Mouse (Mus musculus) cerebellum, adult 9-11 months (tissue): ENCODE data around the gene Tspo2.
"Not testable (repeated sequence)": the region's sequence is repeated elsewhere in the genome, so short reads cannot be mapped to it uniquely, and the experiment has no call there.

Experiments used
- DNase-seq: peaks from one replicate; pipeline ENCODE4 v3.0.0; 2022

The Tspo2 gene

DNA sequence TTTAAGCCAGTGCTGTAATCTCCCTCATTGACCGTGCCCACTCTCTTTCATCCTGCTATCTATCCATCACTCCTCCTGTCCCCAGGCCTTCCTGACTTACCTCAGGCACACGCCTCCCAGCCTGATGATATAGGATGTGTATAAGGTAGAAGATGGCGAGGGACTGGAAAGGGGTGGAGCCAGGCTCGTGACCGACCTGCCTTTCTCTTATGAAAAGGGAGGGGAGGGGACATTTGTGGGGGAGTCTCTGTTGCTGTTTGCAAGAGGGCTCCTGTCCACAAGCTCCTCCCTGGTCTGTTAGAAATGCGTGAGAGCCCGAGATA, at the start of gene Tspo2:
TSS of gene Tspo2 (minus strand) at position 170 of the 323 bp plus-strand sequence.
- no peak for DNase-seq

DNA sequence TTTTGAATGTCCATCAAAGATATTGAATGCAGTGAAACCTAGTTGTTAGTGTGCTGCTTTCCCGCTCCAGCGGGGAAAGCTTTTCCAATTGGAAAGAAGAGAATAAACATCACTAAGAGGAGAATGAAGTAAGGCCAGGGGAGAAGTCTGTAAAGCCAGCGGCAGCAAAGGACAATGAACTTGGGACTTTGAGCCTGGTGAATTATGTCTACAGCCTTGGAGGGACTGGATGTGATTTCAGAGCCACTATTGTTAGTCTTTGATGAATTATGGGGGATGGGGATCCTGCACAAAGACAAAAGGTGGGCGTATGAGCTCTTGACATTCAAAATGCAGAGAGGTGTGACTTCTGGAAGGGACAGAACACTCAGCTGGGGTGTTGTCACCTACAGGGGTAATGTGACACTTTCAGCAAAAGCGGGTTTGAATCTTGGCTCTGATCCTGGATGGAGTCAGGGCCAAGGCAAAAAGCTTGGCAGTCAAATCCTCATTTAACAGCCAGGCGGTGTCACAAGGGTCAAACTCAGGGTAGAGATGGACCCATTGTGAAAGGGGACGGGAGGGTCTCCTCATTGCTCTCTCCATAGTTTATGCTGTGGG, 49.6 kb upstream of the Tspo2 start:
- DNase-seq, result no peak

DNA sequence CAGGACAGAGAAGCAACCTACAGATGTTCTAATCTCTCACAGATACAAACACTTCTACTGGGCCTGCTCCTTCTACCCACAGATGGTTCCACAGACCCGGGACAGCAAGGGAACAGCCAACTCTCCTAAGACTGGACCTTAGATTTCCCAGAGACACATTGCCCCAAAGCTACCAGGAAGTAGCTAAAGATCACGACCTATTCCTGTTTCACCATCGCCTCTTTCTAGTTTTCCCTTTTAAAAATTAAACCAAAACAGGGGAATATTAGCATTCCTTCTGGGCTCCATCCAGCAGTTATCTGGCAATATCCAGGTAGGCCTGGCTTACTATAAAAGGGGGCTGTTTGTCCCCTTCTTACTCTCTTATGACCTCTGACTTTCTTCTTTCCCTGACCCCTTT, 46.7 kb upstream of the Tspo2 start:
- no peak for DNase-seq

DNA sequence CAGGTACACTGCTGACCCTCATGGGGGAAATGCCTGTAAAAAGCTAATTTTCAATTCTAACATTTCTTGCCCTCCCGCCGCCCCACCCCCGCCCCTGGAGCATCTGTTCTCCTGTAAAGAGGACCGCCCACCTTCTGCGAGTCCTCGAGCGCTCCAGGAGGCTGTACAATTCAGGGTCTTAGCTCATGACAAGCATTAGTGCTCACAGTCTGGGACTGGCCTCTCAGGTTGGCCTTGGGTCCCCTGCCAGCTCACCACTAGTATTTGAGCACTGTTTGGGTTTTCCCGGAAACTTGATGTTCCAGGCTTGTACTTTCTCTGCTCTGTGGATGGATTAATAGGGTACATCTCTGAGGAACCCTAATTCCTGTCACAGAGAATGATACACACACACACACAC, 42.7 kb upstream of the Tspo2 start:
- DNase-seq, result no peak

DNA sequence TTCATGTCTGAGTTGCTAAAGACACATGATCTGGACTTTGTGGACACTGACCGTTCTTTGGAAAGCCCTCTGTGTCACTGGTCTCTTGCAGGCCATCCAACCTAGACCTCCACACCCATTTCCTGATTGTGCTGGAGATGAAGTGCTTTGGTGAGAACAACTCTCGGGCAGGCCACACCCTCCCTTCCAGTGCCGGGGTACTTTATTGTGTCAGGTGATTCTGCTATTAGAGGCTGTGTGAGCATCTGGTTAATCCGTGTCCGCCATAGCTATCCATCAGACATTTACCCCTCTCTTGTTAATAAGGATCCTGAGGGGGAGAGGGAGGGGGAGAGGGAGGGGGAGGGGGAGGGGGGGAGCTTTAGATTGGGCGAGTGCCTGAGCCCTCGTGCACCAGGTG, 42.3 kb upstream of the Tspo2 start:
- no peak for DNase-seq

DNA sequence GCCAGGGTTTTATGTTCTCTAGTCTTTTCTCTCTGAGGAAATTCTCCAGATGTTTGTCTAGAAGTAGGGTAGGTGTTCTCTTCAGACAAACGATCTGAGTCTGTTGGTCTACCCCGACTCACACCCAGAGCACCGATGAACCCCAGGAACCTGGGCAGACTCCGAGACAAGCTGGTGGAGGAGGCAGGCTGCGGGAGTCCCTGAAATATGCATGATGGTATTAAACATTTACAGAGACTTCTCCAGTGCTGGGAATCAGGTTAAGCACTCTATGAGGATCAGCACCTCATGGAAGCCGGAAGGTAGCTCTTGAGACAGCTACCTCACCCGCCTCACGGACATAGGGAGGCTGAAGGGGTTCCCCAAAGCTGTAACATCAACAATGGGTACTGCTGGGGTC, 41.3 kb upstream of the Tspo2 start:
- DNase-seq, result no peak

DNA sequence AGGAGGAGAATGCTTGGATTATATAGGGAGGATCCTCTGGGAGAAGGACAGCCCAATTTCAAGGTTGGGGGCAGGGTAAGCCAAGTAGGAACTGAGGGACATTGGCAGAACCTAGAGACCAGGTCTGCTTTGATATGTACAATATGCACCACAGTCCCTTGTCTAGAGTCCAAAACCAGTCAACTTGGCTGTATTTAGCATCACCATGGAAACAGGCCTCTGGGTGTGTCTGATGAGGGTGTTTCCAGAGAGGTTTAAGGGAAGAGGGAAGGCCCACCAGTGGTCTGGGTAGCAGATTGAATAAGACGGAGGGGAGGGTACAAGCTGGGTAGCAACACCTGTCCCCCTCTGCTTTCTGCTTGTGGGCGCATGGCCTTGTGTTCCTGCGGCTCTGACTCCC, 38.1 kb upstream of the Tspo2 start:
- DNase-seq, result no peak

DNA sequence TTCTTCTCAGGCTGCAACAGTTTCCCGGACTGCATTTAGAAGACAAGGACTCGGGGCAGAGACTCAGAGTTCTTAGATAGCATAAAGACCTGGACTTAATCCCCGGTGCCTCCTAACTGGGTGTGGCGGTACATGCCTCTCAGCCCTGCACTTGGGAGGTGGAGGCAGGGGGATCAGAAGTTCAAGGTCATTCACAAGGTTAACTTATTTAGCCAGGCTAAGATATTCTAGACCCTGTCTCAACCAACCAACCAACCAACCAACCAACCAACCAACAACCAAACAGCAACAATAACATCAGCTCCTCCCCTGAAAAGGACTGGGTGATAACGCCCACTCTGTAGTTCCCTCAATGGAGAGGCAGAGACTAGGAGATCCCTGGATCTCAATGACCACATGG, 32.9 kb upstream of the Tspo2 start:
- no peak for DNase-seq

DNA sequence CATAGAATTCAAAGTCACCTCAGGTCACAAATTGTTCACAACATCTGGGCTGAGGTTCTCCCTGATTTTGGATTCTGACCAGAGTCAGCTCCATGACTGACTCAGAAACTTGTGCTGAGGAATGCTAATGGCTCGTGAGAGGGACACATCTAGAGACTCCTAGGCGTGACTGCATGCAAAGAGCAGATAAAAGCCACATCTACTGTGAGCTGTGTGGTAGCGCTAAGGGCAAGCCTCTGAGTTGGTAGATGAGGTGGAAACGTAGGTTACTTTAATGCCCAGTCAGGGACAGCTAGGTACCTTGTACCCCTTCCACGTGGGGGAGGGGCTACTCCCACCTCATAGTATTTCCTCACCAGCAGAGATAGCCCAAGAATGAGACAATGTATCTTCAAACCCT, 32.4 kb upstream of the Tspo2 start:
- DNase-seq, result no peak

DNA sequence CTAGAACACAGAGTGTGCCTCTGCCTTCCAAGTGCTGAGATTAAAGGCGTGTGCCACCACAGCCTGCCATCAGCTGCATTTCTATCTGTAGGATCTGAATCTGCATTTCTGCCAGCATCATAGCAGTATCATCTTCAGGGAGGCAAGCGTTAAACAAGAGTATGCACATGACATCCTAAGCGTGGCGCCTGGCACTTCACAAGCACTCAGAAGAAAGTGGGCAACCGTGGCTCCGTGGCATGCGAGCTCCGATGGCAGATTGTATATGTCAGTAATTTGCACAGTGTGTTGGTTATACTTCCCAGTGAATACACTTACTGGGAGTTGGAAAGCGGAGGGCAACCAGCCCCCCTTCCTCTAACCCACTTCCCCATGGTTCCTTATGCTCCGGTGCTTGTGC, 28.6 kb upstream of the Tspo2 start:
- no peak for DNase-seq

DNA sequence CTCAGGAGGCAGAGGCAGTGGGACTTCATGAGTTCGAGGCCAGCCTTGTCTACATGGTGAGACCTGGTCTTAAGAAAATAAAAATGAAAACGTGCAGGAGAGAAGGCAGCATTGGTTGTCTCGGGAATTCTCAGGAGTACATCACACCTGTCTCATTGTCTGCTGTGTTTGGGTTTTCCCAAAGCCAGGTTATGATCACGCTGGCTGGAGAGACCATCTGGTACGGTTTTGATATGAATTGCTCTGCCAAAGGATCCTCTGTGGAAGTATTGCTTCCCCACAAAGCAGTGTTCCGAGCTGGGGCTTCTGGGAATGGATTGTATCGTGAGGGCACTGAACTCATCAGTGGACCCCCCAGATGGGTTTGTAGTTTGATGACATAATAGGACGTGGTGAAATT, 24.1 kb upstream of the Tspo2 start:
- no peak for DNase-seq

DNA sequence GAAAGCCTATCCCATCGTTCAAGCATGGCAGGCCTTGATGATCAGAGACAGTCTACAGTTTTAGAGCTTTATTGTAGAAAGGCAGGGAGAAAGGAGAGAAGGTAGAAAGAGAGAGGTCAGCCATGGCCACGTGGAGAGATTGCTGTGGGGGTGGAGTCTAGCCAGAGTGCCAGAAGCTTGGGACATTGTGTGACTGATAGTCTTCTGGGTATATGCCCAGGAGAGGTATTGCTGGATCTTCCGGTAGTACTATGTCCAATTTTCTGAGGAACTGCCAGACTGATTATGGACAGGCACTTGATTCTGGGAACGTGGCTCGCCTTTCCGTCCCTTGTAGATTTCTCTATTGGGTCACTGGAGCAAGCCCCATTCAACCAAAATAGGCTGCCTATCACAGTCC, 23.0 kb upstream of the Tspo2 start:
- DNase-seq, result not testable (repeated sequence)

DNA sequence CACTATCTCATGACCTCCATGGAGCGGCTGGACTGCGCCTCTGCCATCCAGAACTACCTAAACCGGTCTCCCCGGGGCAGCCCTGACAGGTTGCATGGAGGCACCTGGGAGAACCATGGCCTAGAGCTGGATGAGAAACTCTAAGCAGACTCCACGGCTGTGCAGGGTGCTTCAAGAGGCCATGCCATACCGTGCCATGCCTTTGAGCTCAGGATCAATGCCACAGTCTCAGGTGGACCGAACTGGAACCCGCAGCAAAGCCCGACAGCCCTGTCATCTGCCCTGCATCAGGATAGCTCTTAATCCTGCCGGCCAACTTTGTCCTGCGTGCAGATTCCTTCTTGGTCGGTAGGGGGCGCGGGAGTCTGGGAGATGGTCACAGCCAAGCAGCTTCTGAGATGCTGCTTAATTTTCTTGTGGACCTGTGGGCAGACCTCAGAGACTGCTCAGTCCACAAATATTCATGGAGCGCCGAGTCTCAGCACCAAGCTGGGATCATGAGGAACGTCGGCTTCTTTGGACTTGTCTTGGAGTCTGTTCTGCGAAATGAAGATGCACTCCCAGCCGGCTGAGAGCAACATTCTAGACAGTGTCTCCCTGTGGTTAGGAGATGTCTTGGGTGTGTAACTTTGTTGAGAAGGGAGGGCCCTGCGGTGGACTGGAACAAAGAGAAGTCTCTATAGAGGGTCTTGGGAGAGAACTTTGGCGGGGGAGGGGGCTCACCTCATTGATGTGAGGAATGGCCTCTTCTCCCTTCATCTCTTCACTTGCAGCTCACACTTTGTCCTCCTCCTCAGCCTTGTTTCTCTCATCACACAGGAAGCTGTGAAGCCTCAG, 16.3 kb upstream of the Tspo2 start:
- peak; percentile 81 for DNase-seq

DNA sequence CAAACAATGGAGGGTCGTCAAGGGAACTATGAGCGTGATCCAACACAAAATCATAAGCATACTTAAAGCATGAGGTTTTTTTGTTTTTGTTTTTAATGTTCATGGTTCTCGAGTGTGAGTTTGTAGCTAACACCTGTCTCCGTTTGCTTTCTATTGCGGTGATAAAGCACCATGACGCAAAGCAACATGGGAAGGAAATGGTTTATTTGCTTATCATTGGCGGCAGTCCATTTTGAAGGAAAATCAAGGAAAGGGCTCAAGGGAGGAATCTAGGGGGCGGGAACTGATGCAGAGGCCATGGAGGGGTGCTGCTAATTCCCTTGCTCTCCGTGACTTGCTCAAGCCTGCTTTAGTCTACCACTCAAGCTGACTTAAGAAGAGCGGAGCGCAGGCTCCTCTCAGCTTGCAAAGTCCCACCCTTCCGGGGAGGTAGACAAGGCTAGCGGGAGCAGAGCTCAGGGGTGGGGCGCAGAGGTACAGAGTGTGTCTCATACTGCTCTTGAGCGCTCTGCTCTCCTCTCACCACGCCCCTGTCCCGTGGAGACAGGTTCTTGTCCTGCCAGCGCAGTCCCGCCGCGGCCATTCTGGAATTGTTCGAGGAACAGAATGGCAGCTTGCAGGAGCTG, 15.6 kb upstream of the Tspo2 start:
- DNase-seq, result no peak

DNA sequence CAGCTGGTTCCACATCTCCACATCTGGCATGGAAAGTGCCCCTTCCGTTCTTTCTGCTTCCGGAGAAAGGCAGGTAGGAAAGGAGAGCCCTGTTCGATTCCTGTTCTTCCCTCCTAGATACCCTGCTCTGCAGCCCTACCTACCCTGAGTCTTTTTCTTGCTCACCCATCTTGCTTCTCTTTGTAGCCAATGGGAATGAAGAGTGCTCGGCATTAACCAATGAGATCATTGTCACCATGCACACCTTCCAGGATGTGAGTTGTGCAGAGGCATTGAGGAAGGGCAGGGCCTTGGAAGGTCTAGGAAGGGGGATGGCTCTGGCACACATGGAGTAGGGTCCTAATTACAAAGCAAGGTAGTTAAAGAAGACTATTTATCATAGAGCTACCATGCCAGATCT, 12.1 kb upstream of the Tspo2 start:
- DNase-seq, result no peak

DNA sequence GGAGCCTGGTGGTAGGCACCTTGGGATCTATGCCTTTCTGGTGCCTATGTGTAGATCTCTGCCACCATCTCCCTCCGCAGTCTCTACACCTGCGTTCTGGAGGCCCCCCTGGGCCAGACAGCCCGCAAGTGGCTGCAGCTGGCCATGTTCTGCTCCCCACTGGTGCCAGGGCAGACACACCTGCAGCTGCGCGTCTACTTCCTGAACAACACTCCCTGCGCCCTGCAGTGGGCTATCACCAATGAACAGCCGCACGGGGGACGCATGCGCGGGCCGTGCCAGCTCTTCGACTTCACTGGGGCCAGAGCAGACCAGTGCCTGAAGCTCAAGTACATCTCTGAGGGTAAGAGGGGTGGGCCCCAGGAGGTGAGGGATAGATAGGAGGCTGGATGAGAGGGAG, 10.8 kb upstream of the Tspo2 start:
- DNase-seq, result no peak

DNA sequence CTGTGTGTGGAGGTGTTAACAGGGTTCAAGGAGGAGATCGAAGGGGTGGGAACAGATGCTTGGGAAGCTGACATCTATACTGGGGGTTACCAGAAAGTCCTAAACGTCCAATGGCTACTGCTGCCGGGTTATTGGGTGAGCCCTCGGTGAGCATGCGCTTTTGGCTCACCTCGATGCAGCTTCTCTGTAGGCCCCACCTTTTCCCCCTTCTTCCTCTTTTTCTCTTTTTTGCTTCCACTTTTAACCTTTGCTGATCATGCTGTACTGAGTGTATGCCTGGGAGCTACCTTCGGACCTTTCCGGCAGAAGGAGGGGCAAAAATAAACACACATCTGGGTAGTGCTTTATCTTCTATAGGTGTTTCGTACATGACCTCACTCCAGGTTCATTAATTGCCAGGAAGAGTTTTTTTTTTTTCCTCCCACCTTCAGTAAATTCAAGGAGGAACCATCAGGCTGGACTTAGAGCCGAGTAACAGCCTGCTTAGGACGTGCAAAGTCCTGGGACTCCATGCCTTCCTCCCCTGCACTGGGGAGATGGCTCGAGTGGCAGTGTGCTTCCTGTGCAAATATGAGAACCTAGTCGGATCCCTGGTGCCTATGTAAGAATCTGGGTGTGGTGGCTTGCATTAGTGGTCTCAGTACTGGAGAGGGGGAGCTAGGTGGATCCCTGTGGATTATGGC, 6.8 kb upstream of the Tspo2 start:
- no peak for DNase-seq

DNA sequence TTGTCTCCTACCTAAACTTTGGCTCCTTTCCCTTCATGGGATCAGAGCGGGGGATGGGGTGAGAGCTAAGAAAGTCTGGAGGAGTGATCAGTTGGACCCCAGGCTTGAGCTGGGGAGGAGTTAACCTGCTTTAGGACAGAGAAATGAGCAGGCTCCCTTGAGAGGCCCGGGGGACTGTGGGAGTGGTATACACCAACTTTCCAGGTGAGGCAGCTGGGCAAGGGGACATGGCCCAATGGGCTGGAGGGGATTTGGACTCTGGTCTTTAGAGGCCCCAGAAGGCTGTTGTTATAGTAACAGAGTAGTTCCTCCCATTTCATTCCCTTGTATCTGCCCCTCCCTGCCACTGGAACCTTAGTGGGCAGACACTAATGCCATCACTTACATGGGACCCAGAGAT, 4.6 kb upstream of the Tspo2 start:
- DNase-seq, result no peak

DNA sequence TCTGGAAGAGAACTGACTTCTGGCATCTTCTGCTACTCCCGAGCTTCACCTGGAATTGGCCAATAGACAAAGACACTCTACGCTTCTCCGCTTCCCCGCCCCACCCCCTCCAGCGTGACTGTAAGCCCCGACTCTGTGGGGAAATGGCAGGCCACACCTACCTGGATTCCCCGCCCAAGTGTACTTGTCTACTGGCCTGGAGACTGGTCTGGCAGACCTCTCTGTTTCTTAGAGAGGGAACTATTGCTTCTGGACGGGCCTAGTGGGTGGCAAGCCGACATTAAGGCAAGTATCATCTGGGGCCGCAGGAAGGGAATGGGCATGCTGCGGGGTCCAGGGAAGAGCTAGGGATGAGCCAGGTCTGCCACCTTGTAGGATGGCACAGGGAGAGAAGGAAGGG, 3.4 kb upstream of the Tspo2 start, which contains the start of gene Unc5cl:
TSS of gene Unc5cl (plus strand) at position 214 of the 400 bp plus-strand sequence.
- no peak for DNase-seq

DNA sequence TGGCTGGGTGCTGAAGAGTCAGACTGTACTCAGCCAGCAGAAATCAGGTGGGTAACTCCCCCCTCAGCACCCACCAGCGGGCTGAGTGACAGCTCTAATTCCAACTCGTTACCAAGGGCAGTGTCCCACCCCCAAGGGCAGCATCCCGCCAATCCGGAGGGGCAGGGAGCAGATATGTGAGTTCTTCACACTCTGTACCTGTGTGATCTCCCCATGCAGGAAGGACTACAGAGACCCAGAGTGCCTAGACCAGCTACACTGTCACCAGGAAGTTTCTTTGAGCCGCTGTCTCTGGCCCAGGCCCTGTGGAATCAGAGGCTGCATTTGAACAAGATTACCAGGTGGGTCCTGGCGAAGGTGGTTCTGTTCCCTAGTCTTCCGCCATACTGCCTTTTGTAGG, 2.9 kb upstream of the Tspo2 start:
- no peak for DNase-seq

DNA sequence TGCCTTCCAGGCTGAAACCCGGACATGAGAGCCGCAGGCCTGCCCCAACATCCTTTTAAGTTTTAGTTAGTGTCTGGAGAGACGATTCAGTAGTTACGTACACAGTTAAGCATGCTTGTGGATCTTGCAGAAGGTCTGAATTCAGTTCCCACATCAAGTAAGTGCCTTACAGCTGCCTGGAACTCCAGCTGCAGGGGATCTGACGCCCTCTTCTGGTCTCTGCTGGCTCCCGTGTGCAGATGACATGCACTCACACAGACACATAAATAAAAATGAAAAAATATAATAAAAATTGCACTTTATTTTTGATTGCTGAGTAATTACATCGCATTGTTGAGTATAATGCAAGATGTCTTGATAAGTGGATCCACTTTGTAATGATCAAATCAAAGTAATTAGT, 2.2 kb upstream of the Tspo2 start:
- no peak for DNase-seq

DNA sequence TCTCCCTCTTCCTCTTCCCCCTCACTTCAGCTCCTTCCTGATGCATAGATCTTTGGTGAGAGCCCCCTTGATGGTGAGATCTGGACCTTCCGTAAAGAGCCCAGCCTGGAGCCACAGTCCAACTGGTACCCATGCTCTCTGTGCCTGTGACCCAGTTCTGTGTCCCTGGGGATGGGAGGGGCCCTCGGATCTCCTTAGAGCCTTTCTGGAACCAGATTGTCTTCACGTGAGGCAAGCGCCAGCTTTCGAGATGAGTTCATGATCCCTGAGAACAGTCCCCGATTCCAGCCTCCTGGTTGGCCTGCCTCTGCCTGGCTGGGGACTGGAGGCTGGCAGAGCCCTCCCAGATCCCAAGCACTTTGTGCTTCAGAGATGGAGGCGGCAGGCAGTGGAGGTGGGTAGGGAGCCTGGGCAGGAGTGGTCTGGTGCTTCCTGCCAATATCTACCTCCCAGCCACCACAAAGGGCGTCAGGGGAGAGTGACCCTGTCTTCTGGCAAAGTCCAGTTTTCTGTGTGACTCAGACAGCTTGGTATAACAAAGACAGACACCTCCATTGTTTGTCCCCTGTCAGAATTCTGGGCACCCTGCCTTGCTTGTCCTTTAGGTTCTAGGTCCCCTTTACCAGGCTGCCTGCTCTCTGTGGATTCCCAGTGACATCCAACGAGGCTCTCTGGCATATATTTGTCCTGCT, 577 bp upstream of the Tspo2 start:
- DNase-seq, result no peak

DNA sequence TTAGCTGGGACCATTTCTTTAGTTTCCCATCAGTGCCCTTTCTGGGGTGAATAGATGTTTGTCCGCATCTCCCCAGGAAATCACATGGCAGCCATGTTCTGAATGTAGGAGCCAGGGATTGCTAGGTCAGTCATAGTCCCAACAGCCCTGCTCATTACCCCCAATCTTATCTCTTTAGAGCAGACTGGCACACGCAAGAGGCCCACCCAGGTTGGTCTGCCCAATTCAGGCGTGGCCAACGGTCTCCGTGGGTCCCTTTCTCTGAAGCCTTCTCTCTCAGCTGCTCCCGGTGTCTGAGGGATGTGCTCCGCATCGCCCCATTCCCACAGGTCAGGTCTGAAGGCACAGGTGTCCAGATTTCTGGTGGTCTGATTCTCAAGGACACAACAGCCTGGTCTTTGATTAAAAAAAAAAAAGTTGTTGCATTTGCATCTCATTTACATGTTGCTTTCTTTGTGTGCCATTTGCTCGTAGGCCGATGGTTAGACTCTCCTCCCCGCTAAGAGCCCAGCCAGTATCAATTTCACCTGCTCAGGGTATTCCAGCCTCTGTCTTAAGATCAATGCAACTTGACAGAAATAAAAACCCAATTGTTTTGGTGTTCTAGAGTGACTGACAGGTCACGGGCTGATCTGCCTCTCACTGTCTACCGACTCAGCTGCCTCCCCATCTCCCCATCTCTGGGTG, 513 bp downstream of the Tspo2 start:
- DNase-seq, result no peak
